Mouse (Mus musculus): ENCODE measurements around the gene Tagln3. TPM values are rescaled to one million over a fixed set of nuclear protein-coding genes. Genes with fewer than 3 reads are reported as not detected.
A peak's percentile ranks its signal among the peaks of the same experiment; 100 is the strongest.

The Tagln3 gene
- polyA plus RNA-seq, 1 experiment from 2014 or later = 26.0 TPM

DNA sequence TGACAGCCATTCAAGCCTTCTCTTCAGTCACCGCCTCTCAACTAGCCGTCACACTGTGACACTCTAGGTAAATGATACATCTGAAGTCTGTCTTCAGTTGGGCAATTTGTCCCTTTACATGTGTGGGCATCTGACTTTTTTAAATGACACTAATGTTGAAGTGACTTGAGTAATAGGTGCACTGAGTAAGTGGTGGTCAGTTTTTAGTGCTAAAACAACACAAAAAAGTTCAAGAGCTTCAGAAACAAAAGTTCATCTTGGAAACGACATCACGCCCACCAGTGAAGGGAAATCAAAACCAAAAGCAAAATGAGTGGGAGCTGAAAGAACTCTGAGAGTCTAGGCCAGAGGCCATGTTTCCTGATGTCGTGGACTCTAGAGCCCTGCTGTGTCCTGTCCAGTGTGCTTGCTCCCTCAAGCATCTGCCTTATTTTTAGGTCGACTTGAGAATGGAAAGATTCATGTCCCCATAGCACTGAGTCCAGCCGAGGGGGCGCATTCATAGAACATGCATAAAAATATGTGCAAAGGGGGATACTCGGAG is 34.4 kb upstream of the Tagln3 start:
- no peak for DNase-seq (ENCODE audit: low spot score)
- Histone ChIP-seq H3K4me3 (ENCODE audit: low read depth, low read length) (no peak overlapping the region), H3K4me1 (ENCODE audit: control insufficient read depth, insufficient read depth, low read length) (no peaks in the 10 kb centered on the region), H3K36me3 (ENCODE audit: control insufficient read depth, insufficient read depth, low read length) (peaks cover 61% of the 10 kb centered on the region), H3K9me3 (ENCODE audit: control insufficient read depth, low read length) (no peaks in the 10 kb centered on the region), H3K27me3 (replicated peaks; ENCODE audit: control insufficient read depth, insufficient read depth, low read length) (no peaks in the 10 kb centered on the region), H3K27ac (replicated peaks; ENCODE audit: low read depth, low read length) (no peak overlapping the region), H3K4me2 (ENCODE audit: low read depth, low read length) (no peak overlapping the region), H3K9ac (ENCODE audit: low read depth, low read length) (no peak overlapping the region)
- ATAC-seq (ENCODE audit: low read depth) = no peak
- WGBS = 89% methylated on average over 9 of the region's 9 CpGs

DNA sequence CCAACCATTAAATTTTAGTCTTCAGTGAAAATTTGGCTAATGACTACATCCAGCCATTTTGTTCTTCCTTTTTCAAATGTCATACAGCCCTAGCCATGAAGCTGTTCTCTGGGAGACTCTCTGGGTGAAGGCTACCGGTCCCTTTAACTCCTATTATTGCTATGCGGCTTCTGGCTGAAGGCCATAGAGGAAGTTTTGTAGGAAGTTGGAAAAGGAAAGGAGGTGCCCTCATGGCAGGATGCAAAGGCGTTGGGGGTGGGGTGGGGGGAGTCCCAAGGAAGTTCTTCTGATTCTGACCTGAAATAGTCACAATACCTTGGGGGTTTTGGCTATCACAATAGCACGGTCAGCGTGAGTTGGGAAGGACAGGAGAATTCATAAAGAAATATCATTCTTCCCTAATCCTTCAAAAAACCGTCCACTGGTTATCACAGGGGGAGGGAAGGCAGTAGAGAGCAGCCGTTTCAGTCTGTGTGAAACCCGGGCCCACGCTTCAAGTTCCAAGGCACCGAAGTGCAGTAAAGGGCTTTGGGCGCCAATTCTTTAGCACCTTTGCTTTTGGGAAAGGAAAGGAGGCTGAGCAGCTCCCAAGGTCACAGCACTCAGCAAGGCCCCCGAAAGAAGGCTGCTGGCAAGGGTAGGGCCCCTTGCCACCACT is 33.1 kb upstream of the Tagln3 start:
- no peak overlapping the region for H3K4me3 ChIP-seq (ENCODE audit: low read depth, low read length)
- WGBS = 84% methylated on average over 12 of the region's 12 CpGs
- peak overlapping the region; percentile 52; the same call in 1 of the 2 replicates for H3K27ac ChIP-seq (replicated peaks; ENCODE audit: low read depth, low read length)
- no peaks in the 10 kb centered on the region for H3K4me1 ChIP-seq (ENCODE audit: control insufficient read depth, insufficient read depth, low read length)
- H3K4me2 ChIP-seq (ENCODE audit: low read depth, low read length) = no peak overlapping the region
- ATAC-seq (ENCODE audit: low read depth) (no peak), DNase-seq (ENCODE audit: low spot score) (peak; percentile 29)
- H3K9me3 ChIP-seq (ENCODE audit: control insufficient read depth, low read length) = no peaks in the 10 kb centered on the region
- H3K9ac ChIP-seq (ENCODE audit: low read depth, low read length) = no peak overlapping the region
- H3K36me3 ChIP-seq (ENCODE audit: control insufficient read depth, insufficient read depth, low read length) = peaks cover 49% of the 10 kb centered on the region
- H3K27me3 ChIP-seq (replicated peaks; ENCODE audit: control insufficient read depth, insufficient read depth, low read length) = no peaks in the 10 kb centered on the region

DNA sequence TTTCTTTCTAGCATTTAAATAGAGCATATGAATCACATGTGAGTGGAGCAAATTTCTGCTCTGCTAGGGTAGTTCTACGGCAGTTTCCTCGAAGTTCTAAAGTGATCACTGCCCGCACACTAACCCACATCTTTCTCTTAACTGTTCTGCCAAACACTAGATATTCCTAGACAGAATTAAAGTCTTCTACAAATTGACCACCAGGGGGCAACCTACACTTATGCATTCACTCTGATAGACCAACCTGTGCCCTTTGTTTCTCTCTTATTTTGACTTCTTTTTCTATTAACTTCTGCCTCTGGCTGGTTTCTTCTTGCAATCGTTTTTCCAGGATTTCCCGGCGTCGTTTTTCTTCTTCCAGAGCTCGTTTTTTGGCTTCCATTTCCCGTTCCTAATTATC is 32.4 kb upstream of the Tagln3 start:
- peak; percentile 79 for ATAC-seq (ENCODE audit: low read depth)
- Histone ChIP-seq H3K36me3 (ENCODE audit: control insufficient read depth, insufficient read depth, low read length) (peaks cover 49% of the 10 kb centered on the region), H3K4me1 (ENCODE audit: control insufficient read depth, insufficient read depth, low read length) (no peaks in the 10 kb centered on the region), H3K9ac (ENCODE audit: low read depth, low read length) (no peak overlapping the region), H3K4me3 (ENCODE audit: low read depth, low read length) (no peak overlapping the region), H3K4me2 (ENCODE audit: low read depth, low read length) (no peak overlapping the region), H3K27ac (replicated peaks; ENCODE audit: low read depth, low read length) (no peak overlapping the region), H3K9me3 (ENCODE audit: control insufficient read depth, low read length) (no peaks in the 10 kb centered on the region), H3K27me3 (replicated peaks; ENCODE audit: control insufficient read depth, insufficient read depth, low read length) (no peaks in the 10 kb centered on the region)
- DNase-seq (ENCODE audit: low spot score) = peak; percentile 89
- WGBS = 32% methylated on average over 9 of the region's 9 CpGs

DNA sequence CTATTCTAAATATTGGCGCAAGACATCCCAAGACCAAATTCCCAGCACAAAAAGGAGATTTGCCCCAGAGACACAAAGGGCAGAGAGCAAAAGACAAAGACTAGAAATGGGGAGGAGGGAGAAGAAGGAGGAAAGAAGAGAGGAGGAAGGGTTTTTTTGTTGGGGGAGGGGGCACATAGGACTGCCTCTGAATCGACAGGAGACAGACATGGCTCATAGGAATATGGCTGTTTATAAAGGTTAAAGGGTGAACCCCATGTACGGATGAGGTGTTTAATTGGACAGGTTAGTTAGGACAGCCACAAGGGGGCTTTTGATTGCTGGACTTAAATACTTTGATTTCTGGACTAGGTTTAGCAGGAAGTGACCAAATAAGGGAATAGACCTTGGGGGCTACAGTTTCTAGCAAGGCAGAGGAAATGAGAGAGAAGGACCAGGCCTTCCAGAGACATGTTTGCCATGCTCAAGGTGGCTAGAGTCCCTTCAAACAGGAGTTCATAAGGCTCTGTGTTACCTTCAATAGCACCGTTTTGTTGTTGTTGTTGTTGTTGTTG is 19.3 kb upstream of the Tagln3 start:
- 58% methylated on average over 4 of the region's 4 CpGs for WGBS
- Histone ChIP-seq H3K36me3 (ENCODE audit: control insufficient read depth, insufficient read depth, low read length) (peaks cover 26% of the 10 kb centered on the region), H3K4me1 (ENCODE audit: control insufficient read depth, insufficient read depth, low read length) (peaks cover 5% of the 10 kb centered on the region; the same call in 1 of the 2 replicates), H3K27me3 (replicated peaks; ENCODE audit: control insufficient read depth, insufficient read depth, low read length) (no peaks in the 10 kb centered on the region), H3K4me2 (ENCODE audit: low read depth, low read length) (peak overlapping the region; percentile 64; the same call in 1 of the 2 replicates), H3K9me3 (ENCODE audit: control insufficient read depth, low read length) (no peaks in the 10 kb centered on the region), H3K4me3 (ENCODE audit: low read depth, low read length) (peak overlapping the region; percentile 85; the same call in 1 of the 2 replicates), H3K9ac (ENCODE audit: low read depth, low read length) (no peak overlapping the region), H3K27ac (replicated peaks; ENCODE audit: low read depth, low read length) (no peak overlapping the region; the same call in 1 of the 2 replicates)
- ATAC-seq (ENCODE audit: low read depth) (no peak), DNase-seq (ENCODE audit: low spot score) (no peak)

DNA sequence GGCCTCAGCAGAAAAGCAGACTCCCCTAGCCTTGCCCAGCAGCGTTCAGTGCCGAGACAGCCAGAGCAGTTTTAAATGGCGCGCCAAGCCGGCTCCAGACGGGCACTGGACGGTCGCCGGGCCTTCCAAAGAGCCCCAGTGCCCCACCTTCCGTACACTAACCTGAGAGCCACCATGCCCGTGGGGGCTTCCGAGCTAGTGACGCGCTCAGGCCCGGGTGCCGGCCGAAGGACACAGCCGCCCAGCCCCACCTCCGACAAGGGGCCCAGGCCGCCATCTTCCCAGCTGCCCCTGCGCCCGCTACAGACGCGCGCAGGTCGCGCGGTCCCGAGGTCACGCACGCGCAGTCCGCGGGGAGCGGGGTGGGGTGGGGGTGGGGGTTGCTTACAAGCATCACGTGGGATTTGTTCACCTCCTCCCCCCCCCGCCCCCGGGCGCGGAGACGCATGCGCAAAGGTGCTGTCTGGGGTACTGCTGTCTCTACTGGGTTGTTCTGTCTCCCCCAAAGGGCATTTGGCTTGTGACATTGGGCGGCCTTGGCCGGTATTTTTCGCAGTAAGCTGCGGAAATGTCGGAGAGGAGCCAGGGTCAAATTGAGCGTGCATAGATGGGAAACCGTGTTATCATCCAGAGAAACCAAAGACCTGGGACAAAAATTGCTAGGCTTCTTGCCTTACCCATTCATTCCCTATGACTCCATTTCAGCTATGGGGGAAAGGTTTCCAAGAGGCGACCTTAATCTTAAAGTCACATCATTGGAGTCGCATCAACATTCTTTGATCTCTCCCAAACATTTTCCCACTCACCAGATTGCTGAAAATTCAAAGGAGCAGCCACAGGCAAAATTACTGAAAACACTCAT is 18.4 kb upstream of the Tagln3 start, which contains the start of gene Abhd10:
Abhd10 (minus strand) TSS at position 341 of the 862 bp plus-strand sequence.
- under 1% methylated on average over 36 of the region's 51 CpGs for WGBS
- DNase-seq (ENCODE audit: low spot score) = peak; percentile 95

DNA sequence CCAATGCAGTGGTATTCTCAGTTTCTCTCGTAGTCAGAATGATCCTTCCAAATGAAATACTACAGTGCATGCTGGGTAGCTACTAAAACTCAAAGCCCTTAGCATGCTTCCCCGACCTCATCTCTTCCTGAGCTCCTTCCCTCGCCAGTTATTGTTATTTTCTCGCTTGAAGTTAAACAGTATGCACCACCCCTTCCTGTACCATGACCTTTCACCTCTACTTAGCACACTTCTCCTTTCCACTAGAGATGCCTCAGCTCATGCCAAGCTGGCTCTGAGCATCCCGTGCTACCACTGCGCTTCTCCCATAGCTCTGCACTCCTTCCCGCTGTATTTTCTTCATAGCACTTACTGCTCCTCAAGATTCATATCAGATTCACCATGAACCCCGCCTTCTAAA is 13.5 kb upstream of the Tagln3 start:
- no peak overlapping the region for H3K4me3 ChIP-seq (ENCODE audit: low read depth, low read length)
- no peak for ATAC-seq (ENCODE audit: low read depth)

More for the DNA sequence above, 18.4 kb upstream of the Tagln3 start, which contains the start of gene Abhd10:
- peak; percentile 99 for ATAC-seq (ENCODE audit: low read depth)
- Histone ChIP-seq H3K4me1 (ENCODE audit: control insufficient read depth, insufficient read depth, low read length) (peaks cover 5% of the 10 kb centered on the region; the same call in 1 of the 2 replicates), H3K9ac (ENCODE audit: low read depth, low read length) (peak within 1 kb of the TSS; percentile 95), H3K4me2 (ENCODE audit: low read depth, low read length) (peak within 1 kb of the TSS; percentile 64), H3K27ac (replicated peaks; ENCODE audit: low read depth, low read length) (peak within 1 kb of the TSS; percentile 94), H3K27me3 (replicated peaks; ENCODE audit: control insufficient read depth, insufficient read depth, low read length) (no peaks in the 10 kb centered on the region), H3K4me3 (ENCODE audit: low read depth, low read length) (peak within 1 kb of the TSS; percentile 85), H3K9me3 (ENCODE audit: control insufficient read depth, low read length) (no peaks in the 10 kb centered on the region), H3K36me3 (ENCODE audit: control insufficient read depth, insufficient read depth, low read length) (peaks cover 18% of the 10 kb centered on the region)

DNA sequence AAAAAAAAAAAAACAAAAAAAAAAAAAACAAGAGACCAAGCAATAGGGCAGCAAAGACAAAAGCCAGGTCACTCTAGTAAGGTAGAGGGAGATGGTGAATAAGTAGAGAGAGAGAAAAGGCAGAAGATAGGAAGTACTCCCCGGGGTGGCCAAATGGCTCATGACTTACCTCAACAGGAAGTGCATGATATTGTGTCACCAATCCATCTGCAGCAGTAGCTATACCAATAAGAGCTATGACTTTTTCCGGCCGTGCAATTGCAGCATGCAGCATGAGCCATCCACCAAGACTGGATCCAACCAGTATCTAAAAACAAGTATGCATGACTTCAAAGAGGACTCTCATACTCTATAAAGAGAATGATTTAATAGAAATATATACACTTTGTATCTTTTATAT is 12.3 kb upstream of the Tagln3 start:
- Histone ChIP-seq H3K9ac (ENCODE audit: low read depth, low read length) (no peak overlapping the region), H3K9me3 (ENCODE audit: control insufficient read depth, low read length) (no peaks in the 10 kb centered on the region), H3K27me3 (replicated peaks; ENCODE audit: control insufficient read depth, insufficient read depth, low read length) (no peaks in the 10 kb centered on the region), H3K36me3 (ENCODE audit: control insufficient read depth, insufficient read depth, low read length) (peaks cover 50% of the 10 kb centered on the region), H3K4me1 (ENCODE audit: control insufficient read depth, insufficient read depth, low read length) (peaks cover 5% of the 10 kb centered on the region; the same call in 1 of the 2 replicates), H3K4me3 (ENCODE audit: low read depth, low read length) (no peak overlapping the region), H3K27ac (replicated peaks; ENCODE audit: low read depth, low read length) (no peak overlapping the region), H3K4me2 (ENCODE audit: low read depth, low read length) (no peak overlapping the region)
- ATAC-seq (ENCODE audit: low read depth) (no peak), DNase-seq (ENCODE audit: low spot score) (no peak)
- WGBS = 78% methylated on average over 3 of the region's 3 CpGs

More for the DNA sequence above, 13.5 kb upstream of the Tagln3 start:
- peaks cover 40% of the 10 kb centered on the region for H3K36me3 ChIP-seq (ENCODE audit: control insufficient read depth, insufficient read depth, low read length)
- H3K27me3 ChIP-seq (replicated peaks; ENCODE audit: control insufficient read depth, insufficient read depth, low read length) = no peaks in the 10 kb centered on the region
- H3K9me3 ChIP-seq (ENCODE audit: control insufficient read depth, low read length) = no peaks in the 10 kb centered on the region
- DNase-seq (ENCODE audit: low spot score) = no peak
- H3K4me2 ChIP-seq (ENCODE audit: low read depth, low read length) = no peak overlapping the region
- 86% methylated on average over 8 of the region's 8 CpGs for WGBS
- peaks cover 5% of the 10 kb centered on the region; the same call in 1 of the 2 replicates for H3K4me1 ChIP-seq (ENCODE audit: control insufficient read depth, insufficient read depth, low read length)
- H3K9ac ChIP-seq (ENCODE audit: low read depth, low read length) = no peak overlapping the region
- no peak overlapping the region for H3K27ac ChIP-seq (replicated peaks; ENCODE audit: low read depth, low read length)

DNA sequence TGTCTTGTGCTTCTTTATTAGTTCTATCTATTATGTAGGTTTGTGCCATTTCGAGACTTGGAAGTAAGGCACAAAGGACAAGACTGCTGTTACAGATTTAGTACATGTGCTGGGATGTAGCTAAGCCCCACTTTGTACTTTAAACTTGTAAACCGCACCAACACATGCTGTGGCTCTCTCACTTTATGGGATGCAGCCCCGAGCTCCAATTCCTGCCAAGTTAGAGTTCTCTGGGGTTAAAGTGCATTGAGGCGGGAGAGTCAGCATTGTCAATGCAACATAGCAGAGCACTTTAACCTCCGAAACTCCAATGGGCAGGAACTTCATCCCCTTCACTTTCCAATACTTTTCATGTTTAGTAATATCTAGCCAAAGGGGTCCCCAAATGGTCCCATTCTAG is 4.8 kb upstream of the Tagln3 start:
- H3K4me1 ChIP-seq (ENCODE audit: control insufficient read depth, insufficient read depth, low read length) = peaks cover 5% of the 10 kb centered on the region
- no peak for ATAC-seq (ENCODE audit: low read depth)
- H3K36me3 ChIP-seq (ENCODE audit: control insufficient read depth, insufficient read depth, low read length) = peaks cover 45% of the 10 kb centered on the region
- H3K9ac ChIP-seq (ENCODE audit: low read depth, low read length) = no peak overlapping the region
- no peak overlapping the region for H3K27ac ChIP-seq (replicated peaks; ENCODE audit: low read depth, low read length)
- 83% methylated on average over 5 of the region's 5 CpGs for WGBS
- no peak overlapping the region for H3K4me2 ChIP-seq (ENCODE audit: low read depth, low read length)
- DNase-seq (ENCODE audit: low spot score) = no peak
- no peak overlapping the region for H3K4me3 ChIP-seq (ENCODE audit: low read depth, low read length)
- no peaks in the 10 kb centered on the region for H3K9me3 ChIP-seq (ENCODE audit: control insufficient read depth, low read length)
- no peaks in the 10 kb centered on the region for H3K27me3 ChIP-seq (replicated peaks; ENCODE audit: control insufficient read depth, insufficient read depth, low read length)

Data from embryonic facial prominence, embryonic 14.5 days (tissue).